Mouse (Mus musculus): ENCODE data around the gene Gm11562.

- no peak for TF ChIP-seq CTCF (conservative IDR thresholded peaks at IDR 0.05; ENCODE audit: low read length)
- TF ChIP-seq NANOG (IDR thresholded peaks at IDR 0.05; ENCODE audit: borderline replicate concordance, low read length): no peak
- TF ChIP-seq POU5F1 (IDR thresholded peaks at IDR 0.05; ENCODE audit: borderline replicate concordance, low read length): no peak
Observed at GRCm38 (mm10) chr11:99583245-99583704, 37.0 kb downstream of the Gm11562 start, which contains the start of gene Krtap1-4.
